Mouse (Mus musculus): ENCODE results near the gene Ubtd2.

GRCm38 (mm10) chr11:32445135-32445534 is 10.0 kb upstream of the Ubtd2 start:
- no peak for TF ChIP-seq POLR2A (IDR thresholded peaks at IDR 0.05; ENCODE audit: low read depth, low read length)
- no peak for TF ChIP-seq CTCF (IDR thresholded peaks at IDR 0.05; ENCODE audit: extremely low read depth, insufficient read length, insufficient replicate concordance, low read depth, low read length)

Measured in small intestine, adult 2 months (tissue).